Mouse (Mus musculus) left cerebral cortex, adult 18-20 months (tissue): ENCODE measurements around the gene Zbtb34. TPM values are rescaled to one million over a fixed set of nuclear protein-coding genes. Genes with fewer than 3 reads are reported as not detected.

ENCODE experiments used
- DNase-seq, 2 experiments: peaks; one replicate each; pipeline ENCODE4 v3.0.0; 2021 to 2022; ENCODE audit warnings: low spot score in 2 of 2, mixed read lengths in 1 of 2
- total RNA-seq, 2 experiments: library from RNA; stranded (reverse); gene quantifications; 2 replicates each; pipeline ENCODE4 v1.2.3; 2021

Zbtb34 gene
- total RNA-seq, 2 experiments from 2014 or later = 18.7 to 21.9 TPM

DNA sequence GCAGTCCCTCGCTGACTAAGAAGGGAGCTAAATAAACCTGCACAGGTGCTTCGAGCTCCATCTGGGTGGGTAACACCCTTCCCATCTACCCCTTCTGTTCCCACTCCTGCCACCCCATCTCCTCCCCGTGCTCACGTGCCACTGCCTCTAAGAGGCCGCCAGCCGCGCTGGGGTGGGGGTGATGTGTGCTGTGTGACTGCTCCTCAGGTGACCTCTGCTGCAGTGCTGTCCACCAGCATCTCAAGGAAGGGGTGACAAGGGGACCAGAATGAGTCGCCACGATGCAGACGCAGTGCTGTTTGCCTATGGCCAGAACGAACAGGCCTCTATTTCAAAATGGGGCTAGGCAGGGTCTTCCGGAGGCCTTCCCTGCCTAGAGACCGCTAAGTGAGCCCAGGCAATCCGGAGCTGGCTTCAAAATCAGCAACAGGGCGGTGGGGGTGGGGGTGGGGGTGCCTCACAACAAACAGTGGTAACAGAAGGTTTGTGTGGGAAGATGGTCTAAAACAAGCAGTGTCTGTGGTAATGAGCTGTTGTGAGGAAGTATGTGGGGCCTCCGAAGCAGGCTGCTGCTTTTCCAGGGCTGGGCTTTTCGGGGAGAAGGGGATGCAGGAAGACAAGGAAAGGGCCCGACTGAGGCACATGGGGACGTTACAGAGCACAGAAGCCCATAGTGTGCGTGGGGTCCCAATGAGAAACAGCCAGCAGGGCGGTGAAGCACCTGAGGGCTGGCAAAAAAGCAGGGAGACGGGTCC is 18.2 kb upstream of the Zbtb34 start:
- DNase-seq = no peak

DNA sequence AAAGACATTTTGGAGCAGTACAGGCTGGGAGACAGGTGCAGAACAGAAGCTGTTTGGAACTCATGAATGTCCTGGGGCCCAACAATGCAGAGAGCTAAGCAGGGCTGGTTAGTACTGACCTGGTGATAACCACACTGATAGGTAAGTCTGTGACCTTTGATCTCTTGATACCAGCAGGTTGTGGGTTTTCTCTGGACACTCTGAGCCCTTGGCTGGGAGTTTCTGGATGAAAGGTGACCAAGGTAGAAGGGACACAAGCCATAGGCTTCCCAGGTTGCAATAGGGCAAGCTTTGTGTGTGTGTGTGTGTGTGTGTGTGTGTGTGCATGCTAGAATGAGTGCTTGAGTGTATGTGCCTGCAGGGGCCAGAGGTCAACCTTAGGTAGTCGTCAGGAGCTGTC is 15.7 kb upstream of the Zbtb34 start:
- no peak for DNase-seq

DNA sequence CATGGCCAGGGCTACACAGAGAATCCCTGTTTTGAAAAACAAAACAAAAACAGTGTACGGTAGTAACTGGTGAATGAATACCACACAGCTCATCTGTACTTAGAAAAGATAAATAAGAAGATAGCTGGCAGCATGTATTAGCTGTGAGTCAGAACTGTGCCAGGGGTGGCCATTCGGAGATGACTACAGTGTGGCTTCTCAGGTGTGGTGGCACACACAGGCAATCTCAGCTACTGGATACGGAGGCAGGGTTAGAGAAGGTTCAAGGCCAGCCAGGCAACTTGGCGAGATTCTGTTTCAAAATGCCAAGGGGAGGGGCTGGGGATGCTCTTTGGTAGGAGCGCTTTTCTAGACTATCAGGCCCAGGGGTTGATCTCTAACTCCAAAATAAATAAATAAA is 14.6 kb upstream of the Zbtb34 start:
- no peak for DNase-seq

DNA sequence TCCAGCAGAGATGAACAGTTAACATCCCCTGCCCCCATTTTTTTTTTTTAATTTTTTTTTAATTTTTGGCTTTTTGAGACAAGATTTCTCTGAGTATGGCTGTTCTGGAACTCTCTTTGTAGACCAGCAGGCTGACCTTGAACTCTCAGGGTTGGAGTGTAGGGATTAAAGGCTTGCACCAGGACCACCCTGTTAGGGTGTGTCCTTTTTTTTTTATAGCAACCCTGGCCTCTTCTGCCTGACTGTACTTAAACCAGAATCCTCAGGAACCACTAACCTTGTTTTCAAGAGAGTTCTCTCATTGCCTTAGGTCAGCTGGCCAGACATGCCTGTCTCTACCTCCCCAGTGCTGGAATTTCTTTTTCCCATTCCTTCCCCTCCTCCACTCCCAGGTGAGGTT is 13.7 kb upstream of the Zbtb34 start:
- no peak for DNase-seq

DNA sequence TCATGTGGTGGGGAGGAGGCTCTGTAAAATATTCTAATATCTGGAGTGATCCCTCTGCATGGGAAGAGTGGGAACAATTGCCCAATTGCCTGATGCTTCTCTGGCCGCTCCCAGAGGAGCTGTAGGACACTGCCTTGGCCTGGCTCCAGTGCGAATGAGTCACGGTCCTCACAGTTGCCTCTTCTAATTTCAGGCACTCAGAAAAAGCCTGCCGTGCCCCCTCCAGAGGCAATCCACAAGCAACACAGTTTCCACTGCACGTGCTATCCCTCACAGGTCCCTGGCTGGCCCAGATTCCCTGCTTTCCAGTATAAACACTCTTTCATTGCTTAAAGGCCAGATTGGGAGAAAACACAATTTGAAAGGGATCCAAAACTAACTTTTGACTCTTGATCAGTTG is 13.2 kb upstream of the Zbtb34 start:
- peak; percentile 90 for DNase-seq

DNA sequence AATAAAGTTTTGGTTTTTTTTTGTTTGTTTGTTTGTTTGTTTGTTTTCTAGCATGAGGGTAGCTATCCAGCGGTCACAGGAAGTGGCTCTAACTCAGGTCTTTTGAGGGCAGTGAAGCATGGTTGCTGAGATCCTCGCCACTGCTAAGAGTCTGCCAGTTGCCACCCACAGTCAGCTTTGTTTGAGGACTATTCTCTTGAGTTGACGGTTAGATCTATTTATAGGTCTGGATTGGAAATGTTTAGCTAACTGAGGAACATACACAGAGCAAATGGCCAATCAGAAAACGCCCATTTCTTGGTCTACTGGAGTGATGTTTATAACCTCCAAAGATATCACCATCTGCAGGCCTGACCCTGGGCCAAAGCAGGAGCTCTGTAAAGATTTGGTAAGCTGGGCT is 11.6 kb upstream of the Zbtb34 start:
- no peak for DNase-seq

DNA sequence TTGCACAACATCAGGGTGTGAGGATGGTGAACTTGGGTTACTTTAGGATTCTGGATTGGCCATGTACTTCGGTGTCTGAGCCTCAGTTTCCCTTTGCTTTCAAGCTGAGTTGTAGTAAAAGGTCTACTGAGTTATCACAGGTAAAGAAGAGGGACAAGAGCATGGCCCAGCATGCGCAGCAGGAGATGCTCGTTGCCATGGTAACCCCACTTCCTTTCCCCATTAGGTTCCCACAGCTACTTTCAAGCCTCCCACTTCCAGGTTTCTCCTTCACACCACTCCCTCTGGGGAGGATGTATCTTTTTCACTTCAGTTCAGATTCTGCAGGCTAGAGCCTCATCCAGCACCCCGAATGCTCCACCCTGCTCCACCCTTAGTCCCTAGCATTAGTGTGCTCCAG is 9.8 kb upstream of the Zbtb34 start:
- peak; percentile 53 to 56 for DNase-seq

DNA sequence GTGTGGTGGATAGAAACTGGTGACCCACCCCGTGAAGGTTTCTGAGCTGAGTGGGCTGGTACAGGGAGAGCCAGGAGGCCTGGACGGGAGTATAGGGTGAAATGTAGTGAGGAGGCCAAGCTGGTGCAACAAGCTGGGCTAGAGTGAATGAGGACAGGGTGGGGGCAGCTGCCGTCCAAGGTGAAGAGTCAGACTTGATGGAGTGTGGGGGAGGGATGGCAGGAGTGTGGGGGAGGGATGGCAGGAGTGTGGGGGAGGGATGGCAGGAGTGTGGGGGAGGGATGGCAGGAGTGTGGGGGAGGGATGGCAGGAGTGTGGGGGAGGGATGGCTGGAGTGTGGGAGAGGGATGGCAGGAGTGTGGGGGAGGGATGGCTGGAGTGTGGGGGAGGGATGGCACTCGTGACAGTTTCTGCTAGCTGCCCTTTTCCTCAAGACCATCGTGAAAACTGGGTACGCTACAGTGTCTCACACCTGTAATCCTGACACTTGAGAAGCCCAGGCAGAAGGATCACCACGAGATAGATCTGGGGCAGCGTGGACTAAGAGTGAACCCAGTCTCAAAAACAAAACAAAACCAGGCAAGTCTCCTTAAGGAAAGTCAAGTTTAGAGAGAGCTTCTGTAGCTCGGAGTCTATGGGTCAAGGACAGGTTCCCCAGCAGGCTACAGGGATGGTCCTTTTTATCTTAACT is 9.0 kb upstream of the Zbtb34 start:
- no peak for DNase-seq

DNA sequence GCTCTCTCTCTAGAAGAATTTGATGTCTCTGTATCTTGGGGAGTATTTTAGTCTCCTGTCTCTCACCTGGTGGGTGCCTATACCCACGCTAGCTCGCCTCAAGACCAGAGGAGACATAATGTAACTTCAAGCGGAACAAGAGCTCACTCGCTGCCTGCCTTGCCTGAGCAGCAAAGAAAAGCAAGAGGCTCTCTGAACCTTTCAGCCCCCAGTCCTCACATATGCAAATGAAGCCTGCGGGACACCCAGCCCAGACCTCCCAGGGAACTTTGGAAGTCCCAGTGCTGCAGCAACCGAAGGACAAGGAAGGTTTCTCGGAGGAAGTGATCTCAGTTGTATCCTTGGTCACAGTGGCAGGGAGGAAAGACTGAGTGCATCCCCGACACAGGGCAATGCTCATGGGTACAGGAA is 8.4 kb upstream of the Zbtb34 start:
- no peak for DNase-seq

DNA sequence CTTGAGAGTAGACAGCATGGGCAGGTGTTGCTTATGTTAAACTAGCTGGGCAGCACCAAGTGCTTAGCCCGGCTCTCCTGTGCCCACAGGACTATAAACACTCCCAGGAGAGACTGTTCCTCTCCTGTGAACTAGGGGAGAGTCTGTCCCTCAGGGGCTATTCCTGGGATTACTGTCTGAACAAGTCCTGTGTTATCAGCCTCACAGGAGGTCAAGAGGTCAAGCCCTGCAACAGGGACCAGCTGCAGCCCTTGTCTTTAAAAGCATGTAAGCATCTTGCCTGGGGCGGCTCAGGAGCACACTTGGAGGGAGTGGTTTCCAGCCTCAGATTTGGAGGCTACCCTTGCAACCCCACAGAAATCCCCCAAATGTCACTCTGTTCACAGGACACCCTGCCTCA is 7.3 kb upstream of the Zbtb34 start:
- no peak for DNase-seq

DNA sequence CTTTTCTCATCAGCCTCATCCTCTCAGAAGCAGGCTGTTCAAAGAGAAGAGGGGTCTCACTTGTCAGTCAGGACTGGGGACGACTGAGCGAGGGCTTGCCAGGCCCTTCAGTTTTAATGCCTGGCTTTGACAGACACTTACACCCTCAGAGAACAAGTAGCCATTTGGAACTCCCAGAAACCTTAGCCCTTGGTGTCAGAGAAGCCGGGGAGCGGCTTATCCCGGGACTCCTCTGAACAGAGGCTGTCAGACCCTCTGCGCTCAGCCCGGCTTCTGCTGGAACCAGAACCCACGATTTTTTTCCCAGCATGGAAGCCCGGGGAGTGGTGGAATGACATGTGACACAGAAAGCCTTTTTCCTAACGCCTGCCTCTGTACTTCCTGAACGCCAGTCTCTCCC is 6.1 kb upstream of the Zbtb34 start:
- no peak for DNase-seq

DNA sequence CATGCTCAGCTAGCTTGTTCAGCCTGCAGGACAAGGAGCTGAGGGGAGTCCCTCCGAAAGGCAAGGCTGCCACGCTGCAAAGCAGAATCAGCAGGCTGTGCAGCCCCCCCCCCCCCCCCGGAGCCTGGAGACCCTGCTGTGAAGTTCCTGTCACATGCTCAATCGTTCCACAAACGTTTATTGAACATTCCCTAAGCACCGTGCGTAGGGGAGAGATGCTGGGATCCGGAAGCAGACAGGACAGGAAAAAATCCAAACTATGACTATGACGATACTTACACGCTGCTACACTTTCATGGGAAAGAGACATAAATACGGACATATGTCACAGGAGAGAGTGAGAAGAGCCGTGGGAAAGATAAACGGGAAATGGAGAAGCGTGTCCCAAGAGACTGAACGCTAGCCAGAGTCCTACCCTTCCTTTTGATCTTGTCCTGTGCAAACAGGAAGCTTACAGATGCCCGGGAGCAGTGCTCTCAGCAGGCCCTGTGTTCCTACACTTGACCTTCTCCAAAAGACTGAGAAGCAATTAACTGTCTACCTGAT is 5.0 kb upstream of the Zbtb34 start:
- no peak for DNase-seq

DNA sequence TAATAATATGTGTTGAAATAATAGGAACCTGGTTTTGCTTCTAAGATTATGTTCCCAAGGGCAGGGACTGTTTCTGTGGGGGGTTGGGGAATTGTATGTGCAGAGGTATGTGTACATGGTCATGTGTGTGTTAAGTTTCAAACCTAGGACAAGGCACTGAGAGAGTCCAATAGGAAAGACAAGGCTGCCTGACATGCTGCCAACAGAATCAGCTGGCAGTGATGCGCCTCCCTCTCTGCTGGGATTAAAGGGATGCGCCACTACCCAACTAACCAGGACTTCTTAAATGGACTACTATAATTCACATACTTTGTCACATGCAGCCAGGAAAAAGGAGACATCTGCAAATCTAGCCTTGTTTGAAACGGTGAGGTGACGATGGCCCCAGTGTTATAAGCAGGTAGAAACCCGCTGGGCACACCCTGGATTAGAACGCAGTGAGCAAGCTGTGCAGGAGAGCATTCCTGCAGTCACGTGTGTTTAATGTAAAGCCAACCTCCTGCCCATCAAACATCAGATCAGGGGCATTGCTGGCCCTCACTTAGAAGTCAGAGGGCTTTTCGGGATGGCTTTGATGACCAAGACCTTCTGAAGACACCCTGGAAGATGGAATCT is 4.0 kb upstream of the Zbtb34 start:
- no peak for DNase-seq

DNA sequence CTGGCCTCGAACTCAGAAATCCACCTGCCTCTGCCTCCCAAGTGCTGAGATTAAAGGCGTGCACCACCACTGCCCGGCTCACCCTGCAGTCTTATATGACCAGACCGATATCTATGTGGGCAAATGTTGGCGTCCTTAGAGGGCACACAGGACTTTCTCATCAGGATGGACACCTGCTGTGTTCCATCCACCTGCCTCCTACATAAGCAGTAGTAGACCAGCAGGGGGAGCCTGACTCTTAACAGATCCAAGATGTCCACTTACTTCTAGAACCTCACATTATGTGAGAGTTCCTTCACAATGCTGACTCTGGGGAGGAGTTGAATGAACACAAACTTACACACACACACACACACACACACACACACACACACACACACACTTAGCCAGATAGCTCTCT is 1.8 kb upstream of the Zbtb34 start:
- peak; percentile 64 to 74 for DNase-seq

DNA sequence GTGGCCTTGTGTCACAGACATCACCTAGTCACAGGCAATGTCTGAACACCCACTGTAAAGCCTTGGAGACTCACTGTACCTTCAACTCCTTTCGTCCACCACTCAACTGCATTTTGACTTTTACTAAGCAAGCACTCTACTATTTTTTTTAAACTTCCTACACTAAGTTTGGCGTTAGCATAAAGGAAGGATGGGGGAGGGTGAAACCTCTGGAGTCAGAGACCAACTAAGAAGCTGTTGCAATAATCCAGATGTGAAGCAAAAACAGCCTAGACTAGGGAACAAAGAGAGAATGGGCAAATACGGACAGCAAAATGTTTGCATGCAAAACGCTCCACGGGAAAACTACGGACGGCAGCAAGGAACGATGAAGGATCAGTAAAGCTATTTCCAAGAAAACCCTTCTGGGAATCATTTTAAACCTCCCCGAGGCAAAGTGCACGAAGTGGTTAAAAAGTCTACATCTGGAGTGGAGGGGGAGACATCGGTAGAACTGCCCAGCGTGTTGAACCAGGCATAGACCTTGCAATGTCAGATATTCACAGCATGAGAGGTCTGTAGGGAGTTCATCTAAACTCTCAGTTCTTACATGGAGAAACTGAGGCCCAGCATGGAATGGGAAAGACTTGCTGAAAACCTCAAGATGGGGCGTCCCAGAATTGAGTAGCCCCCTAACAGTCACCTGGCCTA is 898 bp downstream of the Zbtb34 start:
- no peak for DNase-seq

DNA sequence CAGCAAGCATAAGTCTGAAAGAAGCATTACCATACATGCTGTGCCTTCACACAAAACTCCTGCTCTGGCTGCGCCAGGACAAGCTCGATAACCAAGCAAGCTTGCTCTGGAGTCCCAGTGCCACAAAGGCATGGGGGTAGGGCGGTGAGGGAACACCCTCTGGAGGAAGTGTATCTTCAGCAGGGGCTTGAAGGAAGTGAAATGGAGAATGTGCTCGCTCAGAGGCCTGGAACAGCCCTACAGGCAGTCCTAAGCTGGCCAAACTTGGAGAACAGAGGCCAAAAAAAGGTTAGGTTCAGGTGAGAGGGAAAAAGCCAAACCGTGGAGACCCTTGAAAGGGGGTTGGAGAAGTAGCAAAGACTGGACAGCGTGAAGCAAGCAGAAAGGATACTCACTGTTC is 1.8 kb downstream of the Zbtb34 start:
- no peak for DNase-seq

DNA sequence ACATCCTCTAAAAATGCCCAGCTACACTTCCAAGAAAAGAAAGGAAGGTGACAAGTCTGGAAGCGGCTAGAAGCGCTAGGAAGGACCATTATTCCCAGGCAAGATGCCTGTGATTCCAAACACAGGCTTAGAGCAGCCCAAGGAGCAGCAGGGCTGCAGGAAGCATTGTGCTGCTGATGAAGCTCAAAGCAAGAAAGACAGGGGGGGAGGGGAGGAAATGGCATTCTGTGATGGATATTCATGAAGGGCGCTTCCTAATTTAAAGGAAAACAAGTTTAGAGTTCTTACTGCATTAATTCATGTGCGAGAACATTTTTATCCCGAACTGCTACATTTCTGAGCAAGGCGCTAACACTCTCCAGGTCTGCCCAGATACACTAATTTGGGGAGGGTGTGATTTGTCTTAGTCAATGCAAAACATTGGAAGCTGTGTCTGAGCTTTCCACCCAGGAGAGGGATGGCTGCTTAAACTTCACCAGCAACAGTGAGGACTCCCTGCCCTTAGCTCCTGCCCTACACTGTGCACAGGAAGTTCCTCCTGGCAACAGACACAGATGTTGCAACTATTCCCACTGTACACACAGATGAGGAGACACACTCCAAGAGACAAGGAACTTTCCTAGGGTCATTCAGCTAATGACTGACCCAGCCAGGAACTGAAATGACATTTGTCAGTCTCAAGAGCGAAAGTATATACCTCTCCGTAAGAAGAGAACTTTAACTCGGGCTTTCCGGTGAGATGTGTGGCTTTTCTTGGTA is 4.3 kb downstream of the Zbtb34 start:
- DNase-seq = no peak

DNA sequence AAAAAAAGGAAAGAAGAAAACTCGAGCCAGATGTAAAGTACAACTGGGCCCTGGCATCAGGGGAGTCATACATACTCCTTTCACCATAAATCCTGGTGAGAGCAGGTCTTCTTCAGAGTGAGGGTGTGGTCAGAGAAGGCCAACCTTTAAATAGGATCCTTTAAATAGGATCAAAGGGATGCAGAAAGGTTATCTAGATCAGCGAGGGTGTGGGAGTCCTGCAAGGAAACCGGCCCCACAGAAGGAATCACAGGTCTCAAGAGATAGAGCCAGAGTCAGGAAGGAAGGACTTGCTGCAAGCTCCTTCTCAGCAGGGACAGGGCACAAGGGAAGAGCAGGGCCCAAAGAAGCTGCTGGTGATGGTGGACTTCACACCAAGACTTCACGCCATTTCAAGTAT is 13.7 kb downstream of the Zbtb34 start:
- no peak for DNase-seq

DNA sequence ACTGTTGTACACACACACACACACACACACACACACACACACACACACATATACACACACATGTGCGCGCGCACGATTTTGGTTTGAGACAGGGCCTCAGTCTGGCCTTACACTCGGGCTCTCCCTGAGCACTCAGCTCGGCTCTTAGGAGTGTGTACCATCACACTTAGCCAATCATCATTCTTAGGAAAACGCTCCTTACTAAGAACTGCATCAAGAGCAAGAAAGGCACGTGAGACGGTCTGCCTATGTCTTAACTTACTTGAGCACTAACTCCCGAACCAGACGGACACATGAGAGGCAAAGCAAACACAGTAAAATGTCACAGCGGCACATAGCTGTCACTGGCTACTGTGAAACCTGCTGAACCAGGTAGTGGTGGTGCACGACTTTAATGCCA is 17.1 kb downstream of the Zbtb34 start:
- DNase-seq = no peak

DNA sequence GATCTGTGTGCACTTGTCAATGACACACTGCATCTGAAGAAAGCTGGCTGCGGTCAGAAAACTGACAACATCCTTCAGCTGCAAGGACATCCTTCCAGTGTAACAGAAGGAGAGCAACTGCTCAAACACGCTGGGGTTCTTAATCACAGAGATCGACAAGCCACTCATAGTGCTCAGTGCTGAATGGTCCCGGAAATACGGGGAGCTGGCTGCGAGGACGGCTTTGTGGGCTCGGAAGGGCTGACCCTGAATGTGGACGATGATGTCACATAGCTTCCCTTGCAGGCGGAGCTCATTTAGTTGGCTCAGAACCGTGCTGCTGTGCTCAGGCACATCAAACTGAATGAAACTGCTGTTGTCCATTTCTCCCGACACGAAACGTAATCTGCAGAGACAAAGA is 19.0 kb downstream of the Zbtb34 start:
- DNase-seq = no peak

DNA sequence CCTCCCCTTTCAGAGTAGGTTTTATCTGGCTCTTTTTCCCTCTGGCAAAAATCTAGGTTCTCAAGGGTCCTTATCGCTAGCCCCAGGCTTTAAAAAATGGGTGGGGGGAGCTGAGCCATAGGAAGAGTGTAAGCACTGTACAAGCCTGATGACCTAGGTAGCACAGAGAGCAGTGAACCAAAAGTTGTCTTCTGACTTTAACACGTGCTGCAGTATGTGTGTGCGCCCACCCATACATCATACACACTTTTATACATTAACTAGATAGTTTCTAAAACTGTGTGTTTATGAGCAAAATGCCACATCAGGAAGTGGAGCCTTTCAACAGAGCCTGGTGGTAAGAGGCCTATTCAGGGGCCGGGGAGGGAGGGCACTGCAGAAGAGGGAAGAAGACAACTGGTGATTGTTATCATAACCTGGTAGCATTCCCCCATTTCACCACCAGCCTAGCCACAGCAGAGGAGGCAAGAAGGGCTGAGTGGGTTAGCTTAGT is 27.6 kb downstream of the Zbtb34 start:
- no peak for DNase-seq
